8 mouse cellular contexts compared by ENCODE assay signal in genomic region chr7:80078792-80079301, GRCm38 (mm10). TPM values are rescaled to one million over a fixed set of nuclear protein-coding genes. Genes with fewer than 3 reads are reported as not detected.
A peak's percentile ranks its signal among the peaks of the same experiment; 100 is the strongest.
DNase-seq lines count a peak whose midpoint lies in the region; ATAC-seq and TF ChIP-seq lines count a peak whose summit lies in the region.

No protein-coding gene starts in this region.

- H3K9ac ChIP-seq in lung, embryonic 16.5 days (ENCODE audit: low read length) = 0 out of 2 replicates have a peak overlapping the region, but pooled peaks have one; percentile 11

- peak; percentile 22 for ATAC-seq in G1E (ENCODE audit: extremely low read depth, insufficient number of reproducible peaks, low FRiP score, poor library complexity, severe bottlenecking)
- ATAC-seq in frontal cortex, adult (ENCODE audit: low TSS enrichment) = peak; percentile 53; the same call in 1 of the 2 replicates
- peak; percentile 64 for ATAC-seq in lung, embryonic 16.5 days (ENCODE audit: low read depth)
- peak; percentile 52 for ATAC-seq in neutrophil, adult 5-6 weeks (ENCODE audit: extremely low read depth, insufficient number of reproducible peaks, low FRiP score, poor library complexity, severe bottlenecking)

- H3K36me3 ChIP-seq in G1E (replicated peaks) = peaks cover 45% of the 10 kb centered on the region
- peaks cover 11% of the 10 kb centered on the region for H3K36me3 ChIP-seq in lung, embryonic 16.5 days (ENCODE audit: control insufficient read depth, insufficient read depth, low read length)

- H3K4me1 ChIP-seq in G1E (ENCODE audit: insufficient read depth, low read depth, low read length) = peaks cover 79% of the 10 kb centered on the region
- peaks cover 50% of the 10 kb centered on the region for H3K4me1 ChIP-seq in lung, embryonic 16.5 days (replicated peaks; ENCODE audit: control insufficient read depth, insufficient read depth, low read length)

- WGBS in lung, embryonic 16.5 days = 16% methylated on average over 13 of the region's 14 CpGs

- TF ChIP-seq CTCF in G1E (IDR thresholded peaks at IDR 0.05; ENCODE audit: low read depth, low read length) = no peak

- H3K27ac ChIP-seq in lung, embryonic 16.5 days (ENCODE audit: low read length) = peak overlapping the region; percentile 80

- H3K9me3 ChIP-seq in G1E (replicated peaks) = no peaks in the 10 kb centered on the region
- no peaks in the 10 kb centered on the region for H3K9me3 ChIP-seq in lung, embryonic 16.5 days (ENCODE audit: control insufficient read depth, low read length)

- H3K4me3 ChIP-seq in G1E (ENCODE audit: low read depth, low read length) = peak overlapping the region; percentile 66
- H3K4me3 ChIP-seq in lung, embryonic 16.5 days (ENCODE audit: low read length) = no peak overlapping the region

- H3K27me3 ChIP-seq in G1E (ENCODE audit: insufficient read depth, low read length) = no peaks in the 10 kb centered on the region
- no peaks in the 10 kb centered on the region for H3K27me3 ChIP-seq in lung, embryonic 16.5 days (ENCODE audit: control insufficient read depth, insufficient read depth, low read depth, low read length)

- peak overlapping the region; percentile 4; the same call in 1 of the 2 replicates for H3K4me2 ChIP-seq in lung, embryonic 16.5 days (ENCODE audit: low read depth, low read length)

- DNase-seq in G1E (ENCODE audit: low spot score) = peak; percentile 55
- DNase-seq in cerebellum, adult 11 months = peak; percentile 80
- DNase-seq in heart, postnatal 4 days = peak; percentile 92
- DNase-seq in layer of hippocampus, postnatal 10 days (ENCODE audit: low spot score in 2 of 2) = peak; percentile 55 to 67
- DNase-seq in urinary bladder, postnatal 4 days (ENCODE audit: low spot score in 2 of 2) = peak; percentile 69 to 71

RNA-seq across cellular contexts. Expression of gene Idh2, which starts 36.3 kb away (rescaled TPM):
- total RNA-seq in G1E (2014; fragmentation: Nextera tagmentation) (58.5 and 87.5 TPM in 2 replicates), G1E (2017) (98.7 and 106 TPM in 2 replicates)
- 90.0 and 114 TPM in 2 replicates for polyA plus RNA-seq in G1E (2012)
- 1,000 to 10,000 TPM; 1,640 to 1,742 TPM for total RNA-seq in heart, postnatal 4 days (2021)
- total RNA-seq in layer of hippocampus, postnatal 10 days (2021) = 10 to 100 TPM; 60.9 to 67.7 TPM
- polyA plus RNA-seq in lung, embryonic 16.5 days (2015; fragmentation: Nextera tagmentation; extraction: Ambion mirVana) = 671 and 680 TPM in 2 replicates
- 18.0 and 26.8 TPM in 2 replicates for total RNA-seq in neutrophil, adult 5-6 weeks (2017)

RNA-seq across cellular contexts. Expression of gene Zfp710, which starts 54.2 kb away (rescaled TPM):
- total RNA-seq in G1E (2014; fragmentation: Nextera tagmentation) (25.1 and 38.6 TPM in 2 replicates), G1E (2017) (10.7 and 13.1 TPM in 2 replicates)
- 53.7 and 54.3 TPM in 2 replicates for polyA plus RNA-seq in G1E (2012)
- total RNA-seq in heart, postnatal 4 days (2021) = 10 to 100 TPM; 20.3 to 20.7 TPM
- total RNA-seq in layer of hippocampus, postnatal 10 days (2021) = 10 to 100 TPM; 18.3 to 19.8 TPM
- polyA plus RNA-seq in lung, embryonic 16.5 days (2015; fragmentation: Nextera tagmentation; extraction: Ambion mirVana) = 17.7 and 18.6 TPM in 2 replicates
- 64.9 and 67.2 TPM in 2 replicates for total RNA-seq in neutrophil, adult 5-6 weeks (2017)

Comparison
In these comparisons a context has a peak if more than half of its experiments do, and no peak if none do; other contexts are left out.
1. RNA of gene Idh2, which starts 36.3 kb away (total RNA-seq): 1,640 to 1,742 TPM in heart, postnatal 4 days; 58.5 to 106 TPM in G1E, 60.9 to 67.7 TPM in layer of hippocampus, postnatal 10 days and 18.0 to 26.8 TPM in neutrophil, adult 5-6 weeks; every median in the first group is over 10 times any median in the second.
2. Peak in every context shown above with its lines, with median percentiles within 50 percentile points of each other: ATAC-seq and DNase-seq.